Mouse (Mus musculus) mature B cell (primary cell): ENCODE measurements around the gene Ncs1.

ENCODE experiments used
- in situ Hi-C: fragments of 300-500 bp; cut with MboI; formaldehyde crosslinking; loops from 2 replicates; pipeline ENCODE4 v1.14.3; 2019

The Ncs1 gene

DNA sequence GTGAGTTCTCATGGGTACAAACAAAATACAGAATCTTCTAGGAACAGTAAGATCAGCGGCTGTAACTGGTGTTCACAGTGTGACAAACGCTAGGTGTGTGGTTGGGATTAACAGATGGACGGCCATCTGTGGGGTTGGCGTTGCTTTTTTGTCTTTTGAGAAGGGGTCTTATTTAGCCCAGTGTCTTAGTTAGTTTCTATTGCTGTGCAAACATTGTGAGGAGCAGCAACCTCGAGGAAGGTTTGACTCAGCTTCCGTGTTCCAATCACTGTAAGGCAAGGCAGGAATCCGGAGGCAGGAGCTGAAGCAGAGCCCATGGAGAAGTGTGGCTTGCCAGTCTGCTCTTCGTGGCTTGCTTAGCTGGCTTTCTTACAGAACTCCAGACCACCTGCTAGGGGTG, 35.5 kb downstream of the Ncs1 start:
- in situ Hi-C loops = no loop called here

DNA sequence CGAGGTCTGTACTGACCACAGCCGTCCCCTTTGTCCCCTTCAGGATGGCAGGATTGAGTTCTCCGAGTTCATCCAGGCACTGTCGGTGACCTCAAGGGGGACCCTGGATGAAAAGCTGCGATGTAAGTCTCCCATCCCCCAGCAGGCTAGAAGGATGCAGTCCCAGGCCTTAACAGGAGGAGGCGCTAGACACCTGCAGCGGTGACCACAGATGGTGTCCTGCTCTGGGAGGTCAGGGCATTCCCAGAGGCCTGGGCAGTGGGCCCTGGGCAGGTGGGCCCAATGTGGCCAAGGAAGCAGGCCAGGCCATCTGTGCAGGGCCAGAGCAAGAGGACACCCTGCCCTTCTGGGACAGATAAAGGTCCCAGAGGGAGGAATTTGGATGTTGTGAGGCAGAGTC, 36.6 kb downstream of the Ncs1 start:
- in situ Hi-C loops = no loop called here

DNA sequence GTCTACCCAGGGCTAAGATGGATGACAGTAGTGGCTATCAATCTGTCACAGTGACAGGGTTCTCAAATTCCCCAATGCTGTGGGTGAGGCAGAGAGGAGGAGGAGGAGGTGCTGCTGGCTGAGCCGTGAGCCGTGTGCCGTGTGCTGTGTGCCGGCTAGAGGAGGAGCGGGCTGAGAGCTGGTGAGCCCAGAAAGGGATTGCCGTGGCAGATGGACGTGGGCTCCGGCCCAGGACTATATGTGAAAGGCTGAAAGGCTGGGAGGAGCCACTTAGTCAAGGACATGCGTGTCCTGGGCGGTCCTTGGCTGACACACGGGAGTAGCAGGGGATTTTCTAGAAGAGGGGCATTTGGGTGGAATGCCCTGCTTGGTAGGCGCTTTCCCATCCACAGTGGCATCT, 37.3 kb downstream of the Ncs1 start:
- in situ Hi-C loops = no loop called here

DNA sequence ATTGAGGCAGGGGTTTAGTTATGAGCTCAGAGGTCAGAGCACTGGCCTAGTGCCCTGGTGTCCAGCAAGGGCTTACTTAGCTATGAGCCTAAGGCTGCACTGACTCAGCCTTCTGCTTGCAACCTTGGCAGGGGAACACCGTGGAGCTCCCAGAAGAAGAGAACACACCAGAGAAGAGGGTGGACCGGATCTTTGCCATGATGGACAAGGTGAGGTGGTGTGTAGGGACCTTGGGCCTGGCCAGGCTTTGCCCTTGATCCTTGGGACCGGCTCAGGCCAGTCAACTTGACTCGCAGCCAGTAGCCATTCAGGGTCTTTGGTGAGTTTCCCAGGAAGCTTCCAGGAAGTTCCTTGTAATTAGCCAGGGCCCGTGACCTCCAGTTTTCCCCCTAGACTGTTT, 38.9 kb downstream of the Ncs1 start:
- in situ Hi-C loops = no loop called here

DNA sequence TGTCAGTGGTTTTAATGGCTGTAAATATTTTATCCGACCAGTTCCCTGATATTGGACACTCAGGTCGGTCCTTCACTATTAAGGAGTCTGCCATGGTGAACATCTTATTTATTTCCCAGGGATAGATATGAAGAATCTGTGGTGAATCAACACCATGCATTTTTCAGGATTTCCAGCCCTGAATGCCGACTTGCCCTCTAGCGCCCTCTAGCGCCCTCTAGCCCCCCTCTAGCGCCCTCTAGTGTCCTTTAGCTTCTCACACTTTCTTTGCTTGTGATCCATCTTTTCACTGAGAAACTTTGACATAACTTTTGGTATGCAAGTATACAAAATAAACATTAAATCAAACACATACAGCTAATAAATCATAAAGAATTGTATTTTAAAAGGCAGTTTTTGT, 45.8 kb downstream of the Ncs1 start:
- in situ Hi-C loops = no loop called here

DNA sequence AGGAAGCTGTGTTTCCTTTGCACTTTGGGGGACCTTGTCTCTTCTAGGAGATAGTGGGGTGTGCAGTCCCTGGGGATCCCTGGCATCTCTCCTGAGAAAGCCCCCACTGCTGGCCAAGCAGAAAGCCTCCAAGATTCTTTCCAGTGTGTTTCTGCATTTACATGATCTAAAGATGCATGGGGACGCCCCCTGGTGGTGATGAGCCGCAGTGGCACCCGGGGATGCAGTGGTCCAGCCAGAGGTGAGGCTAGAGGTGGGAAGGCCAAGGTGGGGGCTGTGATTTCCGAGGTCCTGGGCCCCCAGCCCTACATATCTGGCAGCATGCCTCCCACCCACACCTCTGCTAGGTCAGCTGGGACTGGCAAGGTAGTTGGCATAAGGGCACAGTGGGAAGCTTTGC, 49.4 kb downstream of the Ncs1 start:
- in situ Hi-C loops = loop anchor here (5.0 kb wide), 1 partner anchor 103 kb away; no protein-coding TSS in a partner anchor

DNA sequence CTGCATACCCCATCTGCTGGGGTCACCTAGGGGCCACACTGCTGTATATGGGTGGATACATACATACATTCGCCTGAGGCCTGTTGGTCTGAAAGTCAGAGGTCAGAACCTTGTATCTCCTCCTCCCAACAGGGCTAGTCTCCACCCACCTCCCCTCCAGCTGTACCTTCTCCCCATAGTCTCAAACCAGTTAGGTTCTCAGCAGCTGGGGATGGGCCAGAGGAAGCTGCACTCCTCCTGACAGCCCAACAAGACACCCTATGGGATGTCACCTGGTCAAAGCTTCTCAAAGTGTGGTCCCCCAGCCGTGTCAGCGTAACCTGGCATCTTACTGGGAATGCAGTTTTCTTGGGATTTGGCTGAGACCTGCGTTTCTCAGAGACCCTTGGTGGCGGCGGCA, 50.8 kb downstream of the Ncs1 start:
- in situ Hi-C loops = loop anchor here (5.0 kb wide), 1 partner anchor 104 kb away; no protein-coding TSS in a partner anchor

DNA sequence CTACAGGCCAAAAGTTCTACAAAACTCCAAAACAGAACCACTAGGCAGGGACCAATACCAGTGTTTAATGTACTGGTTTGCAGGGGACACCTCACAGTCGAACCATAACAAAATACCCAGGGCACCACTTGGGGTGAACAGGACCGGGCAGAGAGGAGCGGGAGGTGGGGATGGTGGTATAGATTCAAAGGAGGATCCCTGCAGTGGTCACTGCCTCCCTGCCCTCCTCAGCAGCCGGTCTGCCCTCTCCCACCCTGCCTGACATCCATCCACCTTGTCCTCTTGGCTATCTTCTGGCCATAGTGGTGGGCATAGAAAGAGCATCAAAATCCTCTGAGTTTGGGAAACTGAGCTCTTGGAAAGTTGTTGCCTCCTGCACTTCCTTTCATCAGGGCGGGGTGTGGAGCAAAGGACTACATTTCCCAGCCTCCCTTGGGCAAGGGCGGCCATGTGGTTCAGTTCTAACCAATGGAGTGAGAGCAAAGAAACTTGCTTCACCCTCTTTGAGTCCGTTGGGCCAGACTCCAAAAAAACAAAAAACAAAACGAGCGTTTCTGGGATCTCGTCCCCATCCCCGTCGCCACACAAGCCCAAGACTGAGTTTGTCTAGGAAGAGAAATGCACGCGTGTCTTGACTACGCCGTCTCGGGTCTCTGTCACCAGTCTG, 52.1 kb downstream of the Ncs1 start:
- in situ Hi-C loops = loop anchor here (5.0 kb wide), 1 partner anchor 105 kb away; no protein-coding TSS in a partner anchor

DNA sequence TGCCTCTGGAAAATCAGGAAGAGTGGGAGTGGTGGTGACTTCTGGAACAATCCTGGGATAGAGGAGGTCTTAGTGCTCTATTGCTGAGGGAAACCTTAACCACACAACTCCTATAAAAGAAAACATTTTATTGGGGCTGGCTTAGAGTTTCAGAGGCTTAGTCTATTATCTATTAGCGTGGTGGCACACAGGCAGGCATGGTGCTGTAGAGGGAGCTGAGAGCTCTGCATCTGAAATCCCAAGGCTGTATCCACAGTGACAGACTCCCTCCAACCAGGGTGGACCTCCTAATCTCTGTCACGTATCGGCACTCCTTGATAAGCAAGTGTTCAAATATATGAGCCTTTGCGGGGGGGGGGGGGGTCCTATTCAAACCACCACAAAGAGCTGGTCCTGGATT, 53.2 kb downstream of the Ncs1 start:
- in situ Hi-C loops = loop anchor here (5.0 kb wide), 1 partner anchor 107 kb away; no protein-coding TSS in a partner anchor

DNA sequence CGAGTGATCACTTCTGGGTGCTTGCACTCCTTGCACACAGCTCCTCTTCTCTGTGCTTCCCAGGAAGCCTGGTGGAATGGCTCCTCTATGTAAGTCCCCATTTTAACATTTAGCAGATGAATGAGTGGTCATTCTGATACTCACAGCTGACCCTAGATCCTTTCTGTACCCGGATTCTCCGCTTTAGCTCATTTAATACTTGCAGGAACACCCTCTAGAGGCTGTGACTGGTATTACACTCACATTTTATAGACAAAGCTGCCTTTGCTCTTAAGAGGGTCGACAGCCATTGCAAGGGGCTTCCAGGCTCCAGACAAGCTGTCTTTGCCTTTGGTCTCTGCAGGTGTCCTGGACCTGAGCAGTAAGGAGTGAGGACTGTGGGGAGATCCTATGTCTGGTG, 53.6 kb downstream of the Ncs1 start:
- in situ Hi-C loops = loop anchor here (5.0 kb wide), 1 partner anchor 107 kb away; no protein-coding TSS in a partner anchor

DNA sequence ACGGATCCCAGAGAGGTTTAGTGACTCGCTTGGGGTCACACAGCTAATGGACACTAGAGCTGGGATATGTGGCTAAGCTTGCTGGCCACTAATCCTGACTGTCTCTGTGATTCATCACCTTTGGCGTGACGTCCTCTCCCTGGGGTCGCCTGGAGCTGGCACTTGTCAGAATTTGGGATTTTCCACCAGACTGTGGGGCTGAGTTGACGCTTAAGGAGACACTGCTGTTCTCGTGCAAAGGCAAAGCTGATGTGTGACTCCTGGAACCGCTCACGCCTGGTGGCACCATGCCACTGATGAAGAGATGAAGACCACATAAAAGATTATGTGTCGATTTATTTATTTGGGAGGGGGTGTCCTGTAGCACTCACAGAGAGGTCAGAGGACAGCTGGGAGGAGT, 54.4 kb downstream of the Ncs1 start:
- in situ Hi-C loops = loop anchor here (5.0 kb wide), 1 partner anchor 108 kb away; no protein-coding TSS in a partner anchor

DNA sequence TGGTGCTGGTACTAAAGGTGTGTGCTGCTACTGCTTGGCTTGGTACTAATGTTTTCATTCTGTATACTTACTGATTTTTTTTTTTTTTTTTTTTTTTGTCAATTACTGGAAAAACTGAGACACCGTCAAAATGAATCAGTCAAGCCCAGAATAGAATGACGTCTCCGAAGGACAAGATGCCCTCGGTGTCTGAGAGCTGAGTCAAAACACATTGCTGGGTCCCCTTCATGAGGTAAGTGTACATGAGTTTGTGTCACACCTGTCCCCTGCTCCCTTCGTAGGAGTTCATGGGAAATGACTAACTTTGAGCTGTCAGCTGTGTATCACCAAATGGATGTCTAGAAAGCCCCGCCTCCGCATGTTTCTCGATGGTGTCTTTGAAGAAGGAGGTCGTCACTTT, 57.6 kb downstream of the Ncs1 start:
- in situ Hi-C loops = no loop called here

DNA sequence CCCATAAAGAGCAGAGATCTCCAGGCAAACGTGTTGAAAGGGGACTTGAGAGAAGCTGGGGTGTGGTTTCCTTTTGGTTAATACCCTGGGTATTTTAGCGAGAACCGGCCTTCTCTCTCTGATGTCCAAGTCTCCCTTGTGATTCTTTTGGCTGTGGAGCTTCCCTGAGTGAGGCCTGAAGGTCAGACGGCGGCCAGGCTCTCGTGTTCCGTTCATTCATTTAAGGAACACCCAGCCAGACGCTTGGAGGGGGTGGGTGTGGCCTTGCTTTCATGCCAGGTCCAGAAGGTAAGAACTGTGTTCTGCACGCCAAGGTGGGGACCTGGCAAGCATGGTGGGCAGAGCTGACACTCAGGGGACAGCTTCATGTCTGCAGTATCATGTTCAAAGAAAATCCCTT, 58.6 kb downstream of the Ncs1 start:
- in situ Hi-C loops = no loop called here

DNA sequence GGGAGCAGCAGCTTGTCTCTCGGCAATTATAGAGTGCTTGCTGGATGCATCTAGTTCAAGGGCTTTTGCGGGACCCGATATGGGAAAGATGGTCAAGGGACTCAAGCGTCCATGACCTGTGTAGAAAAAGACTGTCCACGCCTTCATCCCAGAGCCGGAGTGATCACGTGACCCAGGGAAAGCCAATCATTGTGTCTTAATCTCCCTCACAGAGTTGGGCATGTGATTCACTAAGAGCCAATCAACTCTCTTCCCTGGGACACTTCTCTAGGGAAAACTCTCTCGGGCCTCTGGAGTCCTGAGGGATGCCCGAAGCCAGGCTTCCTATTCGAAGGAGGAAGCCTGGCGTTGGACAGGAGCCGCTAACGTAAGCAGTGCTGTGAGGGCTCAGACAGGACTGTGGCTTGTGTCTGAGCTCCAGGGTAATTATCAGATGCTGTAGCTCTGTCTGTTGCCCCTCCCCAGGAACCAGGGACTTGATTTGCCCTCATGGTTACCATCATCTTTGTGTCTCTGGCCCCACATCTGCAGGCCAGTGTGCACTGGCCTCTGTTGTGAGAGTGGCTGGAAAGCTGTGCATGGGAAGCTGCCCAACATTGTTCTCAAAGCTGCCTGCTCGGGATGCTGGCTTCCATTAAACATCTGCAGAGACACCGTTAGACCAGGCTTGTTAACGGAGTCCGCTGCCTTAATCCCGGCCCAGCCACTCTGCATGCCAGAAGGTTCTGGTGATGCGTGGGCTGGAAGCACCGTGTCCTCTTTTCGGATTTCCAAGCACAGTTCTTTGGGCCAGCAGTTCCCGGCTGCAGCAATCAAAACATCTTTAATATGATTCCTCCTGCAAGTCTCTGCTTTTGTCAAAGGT, 59.4 kb downstream of the Ncs1 start:
- in situ Hi-C loops = no loop called here

DNA sequence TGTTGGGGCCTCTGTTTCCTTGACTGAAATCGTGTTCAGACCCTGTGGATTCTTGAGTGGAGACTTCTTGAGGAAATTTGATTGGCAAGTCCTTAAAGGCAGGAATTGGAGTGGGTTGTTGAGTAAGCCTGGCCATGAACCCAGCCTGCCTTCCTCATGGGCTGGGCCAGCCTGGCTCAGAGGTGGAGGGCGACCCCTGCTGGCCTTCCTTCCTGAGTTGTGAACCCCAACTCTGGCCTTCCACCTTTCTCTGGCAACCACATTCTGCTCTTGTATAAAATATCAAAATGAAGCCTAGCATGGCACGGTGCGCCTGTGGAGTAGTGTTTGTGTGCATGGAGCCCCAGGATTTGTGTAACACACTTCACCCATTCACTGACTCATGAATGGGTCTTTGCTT, 60.1 kb downstream of the Ncs1 start:
- in situ Hi-C loops = no loop called here

DNA sequence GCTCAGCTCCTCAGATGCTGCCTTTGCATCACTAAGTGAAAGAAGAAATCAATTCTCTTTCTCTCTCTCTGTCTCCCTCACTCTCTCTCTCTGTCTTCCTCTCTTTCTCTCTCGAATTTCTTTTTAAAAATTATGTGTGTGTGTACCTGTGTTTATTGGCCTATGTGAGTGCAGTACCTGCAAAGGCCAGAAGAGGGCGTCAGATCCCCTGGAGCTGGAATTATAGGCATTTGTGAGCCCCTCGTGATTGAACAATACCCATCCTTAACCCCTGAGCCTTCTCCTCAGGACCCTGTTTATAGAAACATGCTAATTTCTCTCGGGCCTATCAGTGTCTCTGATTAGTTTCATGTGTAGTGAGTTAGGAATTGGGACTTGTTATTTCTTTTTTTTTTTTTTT, 62.6 kb downstream of the Ncs1 start:
- in situ Hi-C loops = no loop called here

DNA sequence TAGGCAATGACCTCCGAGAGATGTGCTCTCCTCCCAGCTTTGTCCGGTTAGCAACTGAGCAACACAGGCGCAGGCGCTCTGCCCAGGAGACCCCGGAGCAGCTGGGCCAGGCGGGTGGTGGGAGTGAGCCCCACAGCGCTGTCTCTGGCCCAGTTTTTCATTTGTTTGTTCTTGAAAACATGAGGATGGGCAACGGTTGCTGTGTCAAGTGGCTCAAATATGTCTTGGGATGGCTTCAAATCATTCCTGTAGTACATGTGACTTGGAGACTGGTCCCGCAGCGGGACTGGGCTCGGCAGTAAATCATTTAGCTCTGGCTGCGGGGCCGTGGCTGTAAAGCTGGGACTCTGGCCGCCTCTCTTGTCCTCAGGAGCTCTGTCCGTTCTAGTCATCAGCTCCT, 63.9 kb downstream of the Ncs1 start:
- in situ Hi-C loops = no loop called here

DNA sequence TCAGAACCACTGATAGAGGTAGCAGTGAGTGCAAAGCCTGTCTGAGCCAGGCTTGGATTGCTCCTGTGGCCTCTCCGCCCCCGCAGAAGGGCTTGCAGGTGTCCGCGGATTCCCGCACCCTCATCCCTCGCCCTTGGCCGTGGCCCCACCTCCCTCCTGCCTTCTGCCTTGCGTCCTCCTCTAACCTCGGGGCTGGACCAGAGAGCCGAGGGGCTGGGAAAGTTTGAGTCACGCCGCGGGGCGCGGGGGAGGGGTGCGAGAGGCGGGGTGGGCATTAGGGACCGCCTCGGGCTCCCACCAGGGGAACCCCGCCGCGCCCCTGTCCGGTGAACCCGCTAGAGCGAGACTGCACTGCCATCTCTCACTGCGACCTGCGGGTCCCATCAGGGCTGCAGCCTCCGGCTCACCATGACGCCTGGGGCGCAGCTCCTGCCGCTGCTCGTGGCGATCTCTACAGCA, 68.4 kb downstream of the Ncs1 start, which contains the start of gene Hmcn2:
Gene Hmcn2, plus strand, starts transcription at position 409 of the 459 bp plus-strand sequence.
- in situ Hi-C loops = no loop called here

DNA sequence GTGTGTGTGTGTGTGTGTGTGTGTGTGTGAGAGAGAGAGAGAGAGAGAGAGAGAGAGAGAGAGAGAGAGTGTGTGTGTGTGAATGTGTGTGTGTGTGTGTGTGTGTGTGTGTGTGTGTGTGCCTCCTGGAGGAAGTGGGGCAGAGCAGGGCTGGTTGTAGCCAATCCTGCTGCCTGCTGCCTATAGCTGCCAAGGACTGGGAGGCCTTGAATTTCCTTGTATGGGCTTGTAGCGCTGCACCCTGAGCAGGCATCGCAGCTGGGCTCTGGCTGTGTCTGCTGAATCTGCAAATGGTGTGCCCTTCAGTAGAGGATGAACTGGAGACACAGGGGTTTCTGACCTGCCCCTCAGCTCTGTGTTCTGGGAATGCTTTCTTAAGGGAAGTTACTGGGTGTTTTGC, 72.5 kb downstream of the Ncs1 start:
- in situ Hi-C loops = no loop called here

DNA sequence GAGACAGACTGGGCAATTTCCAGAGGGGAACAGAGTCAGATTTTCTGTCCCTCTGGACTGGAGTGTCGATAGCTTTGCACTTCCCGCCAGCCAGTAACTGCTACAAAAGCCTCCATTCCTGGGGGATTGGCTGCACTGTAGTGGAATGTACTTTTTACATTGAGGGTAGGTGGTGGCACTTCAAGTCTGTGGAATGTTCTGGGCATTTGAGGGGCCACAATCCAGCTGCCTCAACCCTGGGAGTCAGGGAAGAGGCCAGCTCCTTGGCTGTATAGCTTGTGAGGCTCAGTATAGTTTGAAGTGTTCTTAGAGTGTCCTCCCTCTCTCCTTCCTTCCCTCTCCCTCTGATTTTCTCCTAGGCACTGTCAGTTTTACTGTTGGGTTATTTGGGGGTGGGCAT, 73.6 kb downstream of the Ncs1 start:
- in situ Hi-C loops = no loop called here

DNA sequence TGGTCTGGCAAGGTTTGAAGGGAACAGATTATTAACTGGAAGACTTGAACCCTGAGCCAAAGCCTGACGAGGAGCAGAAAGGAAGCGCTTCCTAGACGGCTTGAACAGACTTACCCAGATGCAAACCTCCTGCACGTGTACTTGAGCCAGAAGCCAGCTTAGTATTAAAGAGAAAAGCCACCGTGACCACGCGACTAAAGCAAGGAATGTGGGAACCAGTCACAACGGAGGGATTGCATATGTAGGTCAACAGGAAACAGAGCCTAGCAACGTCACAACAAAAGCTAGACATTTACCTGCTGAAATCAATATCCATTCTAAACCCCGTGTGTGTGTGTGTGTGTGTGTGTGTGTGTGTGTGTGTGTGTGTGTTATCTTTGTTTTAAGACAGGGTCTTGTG, 81.6 kb downstream of the Ncs1 start:
- in situ Hi-C loops = no loop called here

DNA sequence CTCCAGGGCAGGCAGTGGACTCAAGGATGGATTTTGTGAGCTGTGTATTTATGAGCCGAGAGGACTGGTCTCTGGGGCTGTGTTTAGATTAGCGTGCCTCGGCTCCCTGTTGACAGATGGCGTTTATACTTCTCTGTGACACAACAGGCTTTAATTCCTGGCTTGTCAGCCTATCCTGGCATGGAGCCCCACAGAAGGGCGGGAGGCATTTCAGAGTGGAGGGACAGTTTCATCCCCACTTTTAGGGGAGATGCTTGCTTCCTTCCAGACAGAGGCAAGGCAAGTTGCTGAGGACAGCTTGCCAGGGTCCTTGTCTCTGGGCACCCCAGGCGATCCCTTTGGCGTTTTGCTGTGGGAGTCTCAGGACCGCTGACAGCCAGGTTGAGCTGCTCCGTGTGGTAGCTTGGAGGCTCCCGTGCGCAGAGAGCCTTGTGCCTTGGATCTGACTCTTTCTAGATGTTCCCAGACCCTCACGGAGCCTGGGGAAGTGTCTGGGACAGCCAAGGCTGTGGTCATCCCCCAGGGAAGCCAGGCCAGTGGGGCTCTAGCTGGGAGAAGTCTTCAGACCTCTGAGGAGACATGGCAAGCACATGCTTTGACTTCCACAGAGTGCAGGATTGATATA, 92.2 kb downstream of the Ncs1 start:
- in situ Hi-C loops = no loop called here

DNA sequence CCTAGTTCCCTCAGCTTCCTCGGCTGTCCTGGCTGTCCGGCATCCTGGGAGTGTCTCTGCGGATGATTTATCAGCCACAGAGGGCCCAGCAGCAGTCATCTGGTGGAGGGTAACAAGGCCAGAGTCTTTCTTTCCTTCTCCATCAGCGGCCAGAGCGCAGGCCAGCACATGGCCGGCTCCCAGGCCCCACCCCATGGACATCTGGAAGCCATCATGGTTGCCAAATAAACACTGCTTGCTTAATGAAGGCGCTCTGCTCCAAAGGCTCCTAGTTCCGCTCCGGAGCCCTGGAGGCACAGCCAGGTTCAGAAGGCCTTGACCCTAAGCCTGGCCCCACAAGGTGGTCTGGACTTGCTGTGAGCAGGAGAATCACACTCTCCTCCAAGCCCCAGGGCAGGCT, 94.2 kb downstream of the Ncs1 start:
- in situ Hi-C loops = no loop called here
